Mouse (Mus musculus): ENCODE measurements around the gene Npas2. TPM values are rescaled to one million over a fixed set of nuclear protein-coding genes. Genes with fewer than 3 reads are reported as not detected.
A peak's percentile ranks its signal among the peaks of the same experiment; 100 is the strongest.

Gene Npas2
- polyA plus RNA-seq, 1 experiment from 2014 or later: 0.27 TPM

DNA sequence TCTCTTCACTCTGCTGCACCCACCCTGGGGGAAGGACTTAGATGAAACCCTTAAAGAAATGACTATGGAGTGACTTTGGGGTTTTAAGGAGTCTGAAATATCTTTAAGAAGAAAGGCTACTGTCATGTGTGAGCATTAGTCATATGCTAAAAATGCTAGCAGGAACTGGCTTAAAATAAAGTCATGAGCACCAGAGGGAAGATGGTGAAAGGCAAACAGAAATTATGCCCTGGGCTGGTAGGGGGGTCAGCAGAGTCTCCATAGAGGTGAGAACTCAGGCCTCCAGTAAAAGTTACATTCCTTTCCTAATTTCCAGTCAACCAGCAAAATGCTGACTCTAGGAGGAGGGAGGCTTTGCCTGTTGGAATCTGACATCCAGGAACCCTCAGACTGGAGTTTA lies 113.8 kb downstream of the Npas2 start:
- no peaks in the 10 kb centered on the region for H3K27me3 ChIP-seq (replicated peaks; ENCODE audit: control insufficient read depth, insufficient read depth, low read length)
- DNase-seq (ENCODE audit: low spot score): no peak
- H3K9me3 ChIP-seq (replicated peaks; ENCODE audit: control insufficient read depth, low read length): no peaks in the 10 kb centered on the region
- H3K4me2 ChIP-seq (ENCODE audit: low read length): no peak overlapping the region
- H3K27ac ChIP-seq (ENCODE audit: low read depth, low read length): no peak overlapping the region
- no peak for ATAC-seq
- H3K4me3 ChIP-seq (ENCODE audit: low read depth, low read length): no peak overlapping the region
- H3K4me1 ChIP-seq (ENCODE audit: control insufficient read depth, insufficient read depth, low read length): peaks cover 3% of the 10 kb centered on the region; the same call in 1 of the 2 replicates
- H3K9ac ChIP-seq (ENCODE audit: low read length): no peak overlapping the region
- H3K36me3 ChIP-seq (ENCODE audit: control insufficient read depth, insufficient read depth, low read length): no peaks in the 10 kb centered on the region

DNA sequence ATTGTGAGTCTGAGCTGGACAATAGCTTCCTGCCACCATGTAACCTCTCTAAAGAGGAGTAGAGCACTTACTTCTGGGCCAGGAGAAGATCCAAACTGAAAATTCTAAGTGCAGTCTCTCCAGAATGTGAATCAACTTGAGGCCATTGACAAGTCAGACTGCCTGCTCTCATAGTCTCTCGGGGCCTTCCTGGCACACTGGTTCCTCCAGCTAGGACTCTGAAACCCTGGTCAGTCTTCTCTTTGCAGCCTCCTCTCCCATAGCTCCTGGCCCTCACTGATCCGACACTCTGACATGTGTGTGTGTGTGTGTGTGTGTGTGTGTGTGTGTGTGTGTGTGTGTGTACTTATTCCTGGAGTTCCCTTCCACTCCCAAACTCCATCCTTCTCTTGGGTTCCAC lies 114.4 kb downstream of the Npas2 start:
- DNase-seq (ENCODE audit: low spot score): no peak
- no peak overlapping the region for H3K4me3 ChIP-seq (ENCODE audit: low read depth, low read length)
- no peak overlapping the region for H3K9ac ChIP-seq (ENCODE audit: low read length)
- H3K9me3 ChIP-seq (replicated peaks; ENCODE audit: control insufficient read depth, low read length): no peaks in the 10 kb centered on the region
- H3K27me3 ChIP-seq (replicated peaks; ENCODE audit: control insufficient read depth, insufficient read depth, low read length): no peaks in the 10 kb centered on the region
- WGBS: 81% methylated on average over 2 of the region's 2 CpGs
- ATAC-seq: no peak
- no peak overlapping the region for H3K27ac ChIP-seq (ENCODE audit: low read depth, low read length)
- peaks cover 6% of the 10 kb centered on the region; the same call in 1 of the 2 replicates for H3K4me1 ChIP-seq (ENCODE audit: control insufficient read depth, insufficient read depth, low read length)
- no peak overlapping the region for H3K4me2 ChIP-seq (ENCODE audit: low read length)
- no peaks in the 10 kb centered on the region for H3K36me3 ChIP-seq (ENCODE audit: control insufficient read depth, insufficient read depth, low read length)

DNA sequence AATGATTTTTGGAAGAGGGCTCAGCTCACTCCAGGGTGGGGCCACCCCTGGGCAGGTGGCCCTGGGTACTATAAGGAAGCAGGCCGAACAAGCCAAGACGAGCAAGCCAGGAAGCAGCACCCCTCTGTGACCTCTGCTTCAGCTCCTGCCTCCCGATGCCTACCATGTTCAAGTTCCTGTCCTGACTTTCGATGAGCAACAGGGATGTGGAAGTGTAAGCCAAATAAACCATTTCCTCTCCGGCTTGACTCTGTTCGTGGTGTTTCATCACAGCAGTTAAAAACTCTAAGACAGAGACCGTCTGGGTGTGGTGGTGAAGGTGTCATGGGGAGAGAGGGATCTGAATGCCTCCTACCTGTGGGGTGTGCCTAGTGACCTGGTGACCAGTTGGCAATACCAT lies 116.0 kb downstream of the Npas2 start:
- WGBS: 94% methylated on average over 7 of the region's 7 CpGs
- DNase-seq (ENCODE audit: low spot score) (no peak), ATAC-seq (no peak)
- no peak overlapping the region for H3K9ac ChIP-seq (ENCODE audit: low read length)
- H3K27ac ChIP-seq (ENCODE audit: low read depth, low read length): no peak overlapping the region
- H3K36me3 ChIP-seq (ENCODE audit: control insufficient read depth, insufficient read depth, low read length): no peaks in the 10 kb centered on the region
- no peaks in the 10 kb centered on the region for H3K9me3 ChIP-seq (replicated peaks; ENCODE audit: control insufficient read depth, low read length)
- H3K27me3 ChIP-seq (replicated peaks; ENCODE audit: control insufficient read depth, insufficient read depth, low read length): no peaks in the 10 kb centered on the region
- H3K4me1 ChIP-seq (ENCODE audit: control insufficient read depth, insufficient read depth, low read length): peaks cover 6% of the 10 kb centered on the region; the same call in 1 of the 2 replicates
- no peak overlapping the region for H3K4me2 ChIP-seq (ENCODE audit: low read length)
- no peak overlapping the region for H3K4me3 ChIP-seq (ENCODE audit: low read depth, low read length)

DNA sequence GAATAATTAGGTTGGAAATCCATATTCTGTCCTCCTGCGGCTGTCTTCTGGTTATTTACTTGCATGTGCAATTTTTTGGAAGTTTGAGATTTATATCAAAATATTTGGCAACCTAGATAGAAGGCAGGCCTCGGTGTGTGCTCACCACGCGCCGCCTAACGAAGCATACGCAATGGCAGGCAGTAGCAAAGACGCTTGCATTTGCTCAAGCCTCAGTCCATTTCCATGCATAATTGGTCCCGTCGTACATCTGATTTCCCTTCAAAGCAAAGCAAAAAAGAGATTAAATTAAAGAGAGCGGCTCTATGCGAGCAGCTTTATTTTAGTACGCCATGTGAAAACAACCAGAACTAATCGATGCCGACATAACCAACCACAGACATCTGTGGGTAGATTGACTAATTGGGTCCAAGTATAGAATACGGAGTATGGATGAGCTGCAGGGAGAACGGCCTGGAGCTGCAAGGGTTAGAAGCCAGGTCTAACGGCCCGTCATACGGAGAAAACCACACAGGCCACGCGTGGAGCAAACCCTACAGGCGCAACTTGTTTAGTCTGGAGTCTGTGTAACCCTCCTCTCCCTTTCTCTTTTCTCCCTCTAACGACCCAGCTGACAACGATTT lies 118.9 kb downstream of the Npas2 start:
- WGBS: 16% methylated on average over 25 of the region's 25 CpGs
- 0 out of 2 replicates have a peak overlapping the region, but pooled peaks have one; percentile 21 for H3K9ac ChIP-seq (ENCODE audit: low read length)
- no peaks in the 10 kb centered on the region for H3K9me3 ChIP-seq (replicated peaks; ENCODE audit: control insufficient read depth, low read length)
- peak overlapping the region; percentile 42 for H3K4me2 ChIP-seq (ENCODE audit: low read length)
- H3K27me3 ChIP-seq (replicated peaks; ENCODE audit: control insufficient read depth, insufficient read depth, low read length): no peaks in the 10 kb centered on the region
- ATAC-seq (peak; percentile 44; the same call in 1 of the 2 replicates), DNase-seq (ENCODE audit: low spot score) (peak; percentile 58)
- 0 out of 2 replicates have a peak overlapping the region, but pooled peaks have one; percentile 11 for H3K4me3 ChIP-seq (ENCODE audit: low read depth, low read length)
- H3K27ac ChIP-seq (ENCODE audit: low read depth, low read length): no peak overlapping the region
- H3K36me3 ChIP-seq (ENCODE audit: control insufficient read depth, insufficient read depth, low read length): no peaks in the 10 kb centered on the region
- H3K4me1 ChIP-seq (ENCODE audit: control insufficient read depth, insufficient read depth, low read length): peaks cover 6% of the 10 kb centered on the region; the same call in 1 of the 2 replicates

DNA sequence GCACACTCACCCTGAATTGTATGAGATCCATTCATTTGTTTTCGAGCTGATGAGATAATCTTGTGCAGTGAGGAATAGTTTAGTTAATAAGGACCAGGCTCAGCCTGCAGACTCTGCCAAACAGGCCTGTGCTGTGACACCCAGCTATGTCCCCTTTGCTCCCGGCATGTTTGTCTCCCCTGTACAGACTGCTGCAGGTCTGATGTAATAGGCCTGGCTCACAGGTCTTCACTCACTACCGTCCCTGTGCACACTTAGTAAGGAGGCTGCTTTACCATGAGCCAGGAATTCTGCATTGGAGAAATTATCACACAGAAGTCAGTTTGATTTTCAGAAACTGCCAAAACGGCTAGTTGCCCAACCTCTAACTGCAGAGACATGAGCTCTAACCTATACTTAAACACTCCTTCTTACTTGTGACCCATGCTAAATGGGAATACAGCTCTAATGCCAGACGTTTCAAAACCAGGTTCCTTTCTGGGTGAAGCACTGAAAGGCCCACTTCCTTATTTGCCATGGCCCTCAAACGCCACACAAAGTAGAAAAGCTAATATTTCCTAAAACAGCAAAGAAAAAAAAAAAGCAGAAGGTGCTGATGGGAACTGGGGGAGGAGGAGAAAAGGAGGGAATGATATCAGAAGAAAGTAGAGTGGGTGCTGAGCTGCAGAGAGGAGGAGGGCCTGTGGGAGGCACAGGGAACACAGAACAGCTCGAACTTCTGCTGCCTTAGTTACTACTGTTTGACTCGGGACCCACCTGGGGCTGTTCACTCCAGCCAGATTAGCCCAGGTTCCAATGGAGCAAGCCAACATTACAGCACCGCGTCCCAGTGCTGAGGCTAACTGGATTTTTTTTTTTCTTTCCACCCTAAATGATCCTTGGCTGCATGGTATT lies 120.1 kb downstream of the Npas2 start:
- DNase-seq (ENCODE audit: low spot score): peak; percentile 12
- WGBS: 69% methylated on average over 10 of the region's 10 CpGs
- Histone ChIP-seq H3K4me1 (ENCODE audit: control insufficient read depth, insufficient read depth, low read length) (peaks cover 6% of the 10 kb centered on the region; the same call in 1 of the 2 replicates), H3K4me2 (ENCODE audit: low read length) (no peak overlapping the region), H3K27ac (ENCODE audit: low read depth, low read length) (no peak overlapping the region), H3K9ac (ENCODE audit: low read length) (no peak overlapping the region), H3K36me3 (ENCODE audit: control insufficient read depth, insufficient read depth, low read length) (no peaks in the 10 kb centered on the region), H3K4me3 (ENCODE audit: low read depth, low read length) (no peak overlapping the region), H3K27me3 (replicated peaks; ENCODE audit: control insufficient read depth, insufficient read depth, low read length) (no peaks in the 10 kb centered on the region), H3K9me3 (replicated peaks; ENCODE audit: control insufficient read depth, low read length) (no peaks in the 10 kb centered on the region)
- no peak for ATAC-seq

DNA sequence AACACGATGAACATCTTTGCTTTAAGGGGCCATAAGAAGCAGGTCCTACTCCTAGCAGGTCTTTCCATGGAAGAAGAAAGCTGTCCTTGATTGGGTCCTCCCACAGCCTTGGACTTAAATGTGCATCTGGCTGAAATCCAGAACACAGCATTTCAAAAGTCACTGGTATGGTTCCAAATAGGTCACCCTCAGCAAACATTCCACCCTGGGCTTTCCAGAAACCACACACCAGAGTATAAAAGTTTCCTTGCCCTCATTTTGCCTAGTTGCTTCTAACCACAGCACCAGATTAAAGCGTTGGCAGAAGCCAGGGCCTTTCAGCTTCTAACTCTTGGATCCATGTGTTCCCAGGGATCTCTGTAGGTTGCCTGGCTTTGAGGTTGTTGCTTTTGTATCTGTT lies 124.4 kb downstream of the Npas2 start:
- DNase-seq (ENCODE audit: low spot score) (no peak), ATAC-seq (no peak)
- Histone ChIP-seq H3K4me1 (ENCODE audit: control insufficient read depth, insufficient read depth, low read length) (no peaks in the 10 kb centered on the region), H3K9me3 (replicated peaks; ENCODE audit: control insufficient read depth, low read length) (no peaks in the 10 kb centered on the region), H3K4me2 (ENCODE audit: low read length) (no peak overlapping the region), H3K27me3 (replicated peaks; ENCODE audit: control insufficient read depth, insufficient read depth, low read length) (no peaks in the 10 kb centered on the region), H3K27ac (ENCODE audit: low read depth, low read length) (no peak overlapping the region), H3K9ac (ENCODE audit: low read length) (no peak overlapping the region), H3K4me3 (ENCODE audit: low read depth, low read length) (no peak overlapping the region), H3K36me3 (ENCODE audit: control insufficient read depth, insufficient read depth, low read length) (no peaks in the 10 kb centered on the region)
- 76% methylated on average over 2 of the region's 2 CpGs for WGBS

DNA sequence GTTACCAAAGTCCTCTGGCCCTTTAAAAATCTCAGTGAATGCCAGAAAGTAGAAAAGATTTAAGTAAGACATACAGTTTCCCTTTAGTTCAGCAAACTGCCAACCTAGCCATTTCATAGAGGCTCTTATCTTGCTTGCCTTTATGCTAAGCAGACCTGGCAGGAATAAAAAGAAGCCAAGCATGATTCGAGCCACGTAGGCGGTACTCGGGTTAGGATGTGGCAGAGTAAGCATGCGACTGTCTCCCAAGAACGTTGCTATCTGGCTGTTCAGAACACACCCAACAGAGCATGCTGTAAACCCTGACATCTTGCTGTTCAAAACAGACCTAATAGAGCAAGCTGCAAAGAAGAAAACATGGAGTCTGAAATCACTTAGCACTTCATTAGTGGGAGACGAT lies 125.3 kb downstream of the Npas2 start:
- WGBS: 71% methylated on average over 7 of the region's 7 CpGs
- no peak overlapping the region for H3K4me2 ChIP-seq (ENCODE audit: low read length)
- ATAC-seq: no peak

DNA sequence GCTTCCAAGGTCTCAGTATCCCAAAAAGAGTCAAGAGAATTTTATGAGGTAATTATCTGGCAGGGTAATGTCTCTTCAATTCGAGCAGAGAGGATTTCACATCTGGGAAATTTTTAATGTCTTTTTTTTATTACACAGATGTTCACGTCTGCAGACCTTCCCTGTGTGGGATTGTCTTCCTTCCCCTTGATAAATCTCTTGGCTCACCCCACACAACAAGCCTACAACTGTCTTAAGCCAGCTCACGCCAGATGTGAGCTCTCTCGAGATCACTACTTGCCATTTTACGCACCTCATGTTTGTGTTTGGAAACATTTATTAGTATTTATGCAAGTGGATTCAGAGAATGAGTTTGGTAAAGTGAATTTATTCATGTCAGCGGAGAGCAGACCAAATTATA lies 128.4 kb downstream of the Npas2 start:
- Histone ChIP-seq H3K4me1 (ENCODE audit: control insufficient read depth, insufficient read depth, low read length) (no peaks in the 10 kb centered on the region), H3K36me3 (ENCODE audit: control insufficient read depth, insufficient read depth, low read length) (no peaks in the 10 kb centered on the region), H3K4me3 (ENCODE audit: low read depth, low read length) (no peak overlapping the region), H3K4me2 (ENCODE audit: low read length) (no peak overlapping the region), H3K27me3 (replicated peaks; ENCODE audit: control insufficient read depth, insufficient read depth, low read length) (no peaks in the 10 kb centered on the region), H3K9ac (ENCODE audit: low read length) (no peak overlapping the region), H3K9me3 (replicated peaks; ENCODE audit: control insufficient read depth, low read length) (no peaks in the 10 kb centered on the region), H3K27ac (ENCODE audit: low read depth, low read length) (no peak overlapping the region)
- WGBS: 90% methylated on average over 6 of the region's 6 CpGs
- no peak for ATAC-seq
- no peak for DNase-seq (ENCODE audit: low spot score)

More for the DNA sequence above, 125.3 kb downstream of the Npas2 start:
- Histone ChIP-seq H3K27me3 (replicated peaks; ENCODE audit: control insufficient read depth, insufficient read depth, low read length) (no peaks in the 10 kb centered on the region), H3K9ac (ENCODE audit: low read length) (no peak overlapping the region), H3K36me3 (ENCODE audit: control insufficient read depth, insufficient read depth, low read length) (no peaks in the 10 kb centered on the region), H3K9me3 (replicated peaks; ENCODE audit: control insufficient read depth, low read length) (no peaks in the 10 kb centered on the region), H3K4me1 (ENCODE audit: control insufficient read depth, insufficient read depth, low read length) (no peaks in the 10 kb centered on the region), H3K27ac (ENCODE audit: low read depth, low read length) (no peak overlapping the region), H3K4me3 (ENCODE audit: low read depth, low read length) (no peak overlapping the region)
- DNase-seq (ENCODE audit: low spot score): no peak

DNA sequence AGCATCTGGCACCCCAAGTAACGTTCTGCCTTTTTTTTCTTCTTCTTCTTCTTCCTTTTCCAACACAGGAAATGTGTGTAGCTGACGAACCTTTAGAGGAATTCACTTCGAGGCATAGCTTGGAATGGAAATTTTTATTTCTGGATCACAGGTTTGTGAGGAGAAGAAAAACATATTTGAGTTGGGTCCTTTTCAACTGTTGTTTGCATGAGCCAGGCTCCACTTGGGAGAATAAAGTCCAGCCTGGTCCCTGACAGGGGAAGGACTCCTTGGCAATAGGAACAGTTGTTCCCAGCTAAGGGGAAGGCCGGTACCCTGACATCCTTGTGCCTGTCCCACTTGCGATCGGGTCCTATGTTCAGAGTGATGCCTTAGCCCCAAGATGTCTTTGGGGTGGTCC lies 131.7 kb downstream of the Npas2 start:
- no peaks in the 10 kb centered on the region for H3K9me3 ChIP-seq (replicated peaks; ENCODE audit: control insufficient read depth, low read length)
- no peak overlapping the region for H3K4me3 ChIP-seq (ENCODE audit: low read depth, low read length)
- ATAC-seq (no peak), DNase-seq (ENCODE audit: low spot score) (no peak)
- 92% methylated on average over 6 of the region's 6 CpGs for WGBS
- H3K27me3 ChIP-seq (replicated peaks; ENCODE audit: control insufficient read depth, insufficient read depth, low read length): no peaks in the 10 kb centered on the region
- no peak overlapping the region for H3K9ac ChIP-seq (ENCODE audit: low read length)
- H3K4me2 ChIP-seq (ENCODE audit: low read length): no peak overlapping the region
- no peaks in the 10 kb centered on the region for H3K36me3 ChIP-seq (ENCODE audit: control insufficient read depth, insufficient read depth, low read length)
- no peaks in the 10 kb centered on the region for H3K4me1 ChIP-seq (ENCODE audit: control insufficient read depth, insufficient read depth, low read length)
- no peak overlapping the region for H3K27ac ChIP-seq (ENCODE audit: low read depth, low read length)

Data from forebrain, embryonic 14.5 days (tissue).